Mouse (Mus musculus): Measurements from ENCODE around the gene Lrch3.
"Not testable (repeated sequence)": the region's sequence is repeated elsewhere in the genome, so short reads cannot be mapped to it uniquely, and the experiment has no call there.

Lrch3 gene

GRCm38 (mm10) chr16:32913937-32914881, at the start of gene Lrch3:
Lrch3 (plus strand) TSS chr16:32914100.
- DNase-seq (ENCODE audit: low read depth, low spot score): peak; percentile 95

GRCm38 (mm10) chr16:32865401-32865800, 48.5 kb upstream of the Lrch3 start:
- DNase-seq (ENCODE audit: low read depth, low spot score): no peak

- DNase-seq (ENCODE audit: low read depth, low spot score): no peak
Observed at GRCm38 (mm10) chr16:32866713-32867112, 47.2 kb upstream of the Lrch3 start.

- peak; percentile 91 for DNase-seq (ENCODE audit: low read depth, low spot score)
Observed at GRCm38 (mm10) chr16:32867919-32868552, 45.9 kb upstream of the Lrch3 start.

GRCm38 (mm10) chr16:32870231-32870630, 43.7 kb upstream of the Lrch3 start:
- no peak for DNase-seq (ENCODE audit: low read depth, low spot score)

- DNase-seq (ENCODE audit: low read depth, low spot score): no peak
Observed at GRCm38 (mm10) chr16:32873366-32873765, 40.5 kb upstream of the Lrch3 start.

- DNase-seq (ENCODE audit: low read depth, low spot score): not testable (repeated sequence)
Observed at GRCm38 (mm10) chr16:32875281-32875680, 38.6 kb upstream of the Lrch3 start.

GRCm38 (mm10) chr16:32875847-32876246, 38.1 kb upstream of the Lrch3 start:
- DNase-seq (ENCODE audit: low read depth, low spot score): no peak

GRCm38 (mm10) chr16:32876831-32877230, 37.1 kb upstream of the Lrch3 start:
- DNase-seq (ENCODE audit: low read depth, low spot score): no peak

GRCm38 (mm10) chr16:32877343-32878156, 36.4 kb upstream of the Lrch3 start, which contains the start of the genes Fyttd1 and Rubcn:
Fyttd1 (plus strand) TSS chr16:32877500.
Rubcn (minus strand) TSS chr16:32877766.
- DNase-seq (ENCODE audit: low read depth, low spot score): peak; percentile 97

GRCm38 (mm10) chr16:32878157-32878598, 35.7 kb upstream of the Lrch3 start:
- peak; percentile 52 for DNase-seq (ENCODE audit: low read depth, low spot score)

- peak; percentile 21 for DNase-seq (ENCODE audit: low read depth, low spot score)
Observed at GRCm38 (mm10) chr16:32878972-32879926, 34.7 kb upstream of the Lrch3 start.

- no peak for DNase-seq (ENCODE audit: low read depth, low spot score)
Observed at GRCm38 (mm10) chr16:32881538-32881937, 32.4 kb upstream of the Lrch3 start.

GRCm38 (mm10) chr16:32887996-32888395, 25.9 kb upstream of the Lrch3 start:
- DNase-seq (ENCODE audit: low read depth, low spot score): no peak

GRCm38 (mm10) chr16:32889881-32890280, 24.0 kb upstream of the Lrch3 start:
- DNase-seq (ENCODE audit: low read depth, low spot score): no peak

GRCm38 (mm10) chr16:32896126-32896525, 17.8 kb upstream of the Lrch3 start:
- DNase-seq (ENCODE audit: low read depth, low spot score): no peak

GRCm38 (mm10) chr16:32901360-32902050, 12.4 kb upstream of the Lrch3 start:
- no peak for DNase-seq (ENCODE audit: low read depth, low spot score)

- DNase-seq (ENCODE audit: low read depth, low spot score): no peak
Observed at GRCm38 (mm10) chr16:32902051-32902428, 11.9 kb upstream of the Lrch3 start.

GRCm38 (mm10) chr16:32906186-32906585, 7.7 kb upstream of the Lrch3 start:
- no peak for DNase-seq (ENCODE audit: low read depth, low spot score)

- peak; percentile 50 for DNase-seq (ENCODE audit: low read depth, low spot score)
Observed at GRCm38 (mm10) chr16:32906727-32907126, 7.2 kb upstream of the Lrch3 start.

All from mesoderm, embryonic 11.5 days (tissue).